Mouse (Mus musculus) heart, adult 2 months (tissue): ENCODE results near the gene Rgs2.

ENCODE experiments used
- CTCF ChIP-seq: fragments of 200-600 bp; IDR thresholded peaks from 2 replicates; pipeline ENCODE4 v1.8.1; 2022; ENCODE audit warnings: antibody characterized with exemption, mild to moderate bottlenecking, moderate library complexity
- POLR2A ChIP-seq: fragments of 200-500 bp; IDR thresholded peaks from 2 replicates; pipeline ENCODE4 v1.6.1; 2011; ENCODE audit warnings: mild to moderate bottlenecking, low read depth, low read length, control low read depth; ENCODE audit not compliant: insufficient read depth

DNA sequence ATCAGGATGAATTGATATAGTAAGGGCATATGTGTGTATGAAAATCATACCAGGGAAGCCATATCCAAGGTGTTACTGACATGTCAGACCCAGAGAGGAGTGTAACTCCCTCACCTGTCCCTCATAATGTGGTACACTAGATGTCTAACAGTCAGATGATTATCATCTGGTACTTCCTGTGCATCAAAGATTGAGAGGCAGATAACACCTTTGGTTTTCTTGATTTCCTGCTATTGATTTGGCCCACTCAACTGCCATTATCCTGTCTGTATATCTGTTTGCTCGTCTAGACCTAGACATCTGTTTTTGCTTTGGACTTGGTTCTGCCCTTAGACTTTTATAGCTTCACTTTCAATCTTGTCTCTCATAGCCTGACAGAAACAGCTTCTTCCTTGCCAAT lies 29.5 kb upstream of the Rgs2 start:
- TF ChIP-seq POLR2A (no peak), CTCF (no peak)
